Mouse (Mus musculus): ENCODE measurements around the gene Fam163a. TPM values are rescaled to one million over a fixed set of nuclear protein-coding genes. Genes with fewer than 3 reads are reported as not detected.

The Fam163a gene
- polyA plus RNA-seq, 1 experiment, result 0.02 TPM

DNA sequence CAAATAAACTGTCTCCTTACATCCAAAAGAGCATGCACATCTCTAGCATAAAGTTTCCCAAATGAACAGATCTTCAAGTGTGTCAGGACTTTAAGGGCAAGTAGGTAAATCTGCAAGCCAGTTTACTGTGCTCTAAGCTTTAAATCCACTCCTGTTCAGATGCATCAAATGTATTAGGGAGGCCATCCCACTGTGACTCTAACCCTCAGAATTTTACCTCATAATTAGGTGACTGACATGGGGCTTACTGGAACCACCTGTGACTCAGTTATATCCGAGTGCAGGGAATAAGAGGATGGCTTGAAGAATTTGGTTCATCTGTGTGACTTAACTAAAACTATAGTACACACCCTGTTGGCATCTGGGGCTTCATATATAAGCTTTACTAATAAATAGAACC is 170.2 kb downstream of the Fam163a start:
- H3K4me1 ChIP-seq (ENCODE audit: control insufficient read depth), result peaks cover 34% of the 10 kb centered on the region
- no peaks in the 10 kb centered on the region for H3K27me3 ChIP-seq (ENCODE audit: control insufficient read depth)
- TF ChIP-seq GATA1 (IDR thresholded peaks at IDR 0.05; ENCODE audit: low read length), result no peak
- no peak for TF ChIP-seq TAL1 (IDR thresholded peaks at IDR 0.05; ENCODE audit: low read length)
- H3K4me3 ChIP-seq (replicated peaks), result peak overlapping the region; percentile 100
- H3K36me3 ChIP-seq (ENCODE audit: control insufficient read depth), result peaks cover 54% of the 10 kb centered on the region
- no peaks in the 10 kb centered on the region for H3K9me3 ChIP-seq (ENCODE audit: control insufficient read depth, low read length)

DNA sequence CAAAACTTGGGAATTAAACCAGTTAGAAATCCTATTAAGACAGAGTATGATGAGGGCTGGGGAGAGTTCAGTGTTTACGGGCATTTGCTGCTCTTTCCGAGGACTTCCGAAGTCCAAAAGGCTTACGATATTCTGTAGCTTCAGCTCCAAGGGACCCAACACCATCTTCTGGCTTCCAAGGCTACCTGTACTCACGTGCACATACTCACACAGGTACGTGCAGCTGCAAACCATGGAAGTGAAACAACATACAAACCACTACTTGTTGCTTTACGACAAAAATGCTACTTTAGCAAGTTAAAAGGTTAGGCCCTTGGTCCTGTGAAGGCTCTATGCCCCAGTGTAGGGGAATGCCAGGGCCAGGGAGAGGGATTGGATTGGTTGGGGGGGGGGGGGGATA is 170.9 kb downstream of the Fam163a start:
- Histone ChIP-seq H3K4me1 (ENCODE audit: control insufficient read depth) (peaks cover 26% of the 10 kb centered on the region), H3K36me3 (ENCODE audit: control insufficient read depth) (peaks cover 56% of the 10 kb centered on the region), H3K4me3 (replicated peaks) (peak overlapping the region; percentile 24), H3K27me3 (ENCODE audit: control insufficient read depth) (no peaks in the 10 kb centered on the region), H3K9me3 (ENCODE audit: control insufficient read depth, low read length) (no peaks in the 10 kb centered on the region)
- TF ChIP-seq GATA1 (IDR thresholded peaks at IDR 0.05; ENCODE audit: low read length) (no peak), TAL1 (IDR thresholded peaks at IDR 0.05; ENCODE audit: low read length) (no peak)

DNA sequence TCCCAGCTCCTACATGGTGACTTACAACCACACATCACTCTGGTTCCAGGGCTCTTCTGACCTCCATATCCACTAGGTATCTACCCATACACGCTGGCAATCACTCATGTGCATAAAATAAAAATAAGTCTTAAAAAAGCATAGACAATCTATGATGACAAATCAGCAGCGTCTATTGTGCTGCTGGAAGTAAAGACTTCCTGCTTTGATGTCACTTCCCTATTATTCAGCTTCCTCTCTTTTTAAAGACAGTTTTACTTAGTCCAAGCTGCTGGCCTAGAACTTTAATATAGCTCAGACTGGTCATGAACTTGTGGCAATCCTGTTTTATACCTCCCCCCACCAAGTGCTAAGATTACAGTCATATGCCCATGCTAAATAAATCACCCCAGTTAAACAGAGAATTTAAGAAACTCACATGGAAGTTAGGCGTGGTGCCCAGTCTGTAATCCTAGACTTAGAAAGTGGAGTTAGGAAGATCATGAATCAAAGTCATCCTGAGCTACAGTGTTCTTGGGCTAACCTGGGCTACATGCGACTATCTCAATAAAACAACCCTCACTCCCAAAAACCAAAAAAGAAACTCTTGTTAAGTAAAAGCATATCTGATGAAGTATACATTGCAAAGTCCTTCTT is 176.4 kb downstream of the Fam163a start:
- no peak overlapping the region for H3K4me3 ChIP-seq (replicated peaks)

DNA sequence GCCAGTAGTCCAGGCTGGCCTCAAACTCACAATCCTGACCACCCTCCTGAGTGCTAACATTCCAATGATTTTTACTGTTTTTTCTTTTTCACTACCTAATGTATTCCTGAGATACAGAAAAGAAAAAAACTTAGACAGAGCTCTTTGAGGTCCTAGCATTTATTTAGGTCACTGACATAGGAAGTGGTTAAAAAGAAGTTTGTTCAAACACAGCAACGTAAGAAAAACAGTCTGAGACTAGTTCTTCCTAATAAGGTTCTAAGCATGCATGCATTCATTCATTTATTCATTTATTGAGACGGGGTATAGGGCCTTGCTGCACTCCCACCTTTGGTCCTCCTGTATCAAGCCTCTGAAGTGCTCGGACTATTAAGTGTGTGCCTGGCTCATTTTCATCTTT is 177.0 kb downstream of the Fam163a start:
- H3K4me3 ChIP-seq (replicated peaks), result no peak overlapping the region

More for the DNA sequence above, 176.4 kb downstream of the Fam163a start:
- Histone ChIP-seq H3K27me3 (ENCODE audit: control insufficient read depth) (no peaks in the 10 kb centered on the region), H3K9me3 (ENCODE audit: control insufficient read depth, low read length) (no peaks in the 10 kb centered on the region), H3K36me3 (ENCODE audit: control insufficient read depth) (peaks cover 91% of the 10 kb centered on the region), H3K4me1 (ENCODE audit: control insufficient read depth) (peaks cover 2% of the 10 kb centered on the region)
- TF ChIP-seq TAL1 (IDR thresholded peaks at IDR 0.05; ENCODE audit: low read length), result no peak
- no peak for TF ChIP-seq GATA1 (IDR thresholded peaks at IDR 0.05; ENCODE audit: low read length)

More for the DNA sequence above, 177.0 kb downstream of the Fam163a start:
- TF ChIP-seq TAL1 (IDR thresholded peaks at IDR 0.05; ENCODE audit: low read length) (no peak), GATA1 (IDR thresholded peaks at IDR 0.05; ENCODE audit: low read length) (no peak)
- H3K36me3 ChIP-seq (ENCODE audit: control insufficient read depth), result peaks cover 88% of the 10 kb centered on the region
- no peaks in the 10 kb centered on the region for H3K27me3 ChIP-seq (ENCODE audit: control insufficient read depth)
- no peaks in the 10 kb centered on the region for H3K4me1 ChIP-seq (ENCODE audit: control insufficient read depth)
- H3K9me3 ChIP-seq (ENCODE audit: control insufficient read depth, low read length), result no peaks in the 10 kb centered on the region

Other genes with a start within 250 kb of the Fam163a start
- gene Cep350, start 231.8 kb downstream of the Fam163a start, polyA plus RNA-seq (2012), result 0.15 and 0.38 TPM in 2 replicates
- gene Tor1aip2, start 169.6 kb downstream of the Fam163a start, polyA plus RNA-seq (2012), result 1.4 and 1.8 TPM in 2 replicates
- gene Tor1aip1, start 168.5 kb downstream of the Fam163a start, polyA plus RNA-seq (2012), result 2.6 and 3.1 TPM in 2 replicates
- gene Tdrd5, start 98.6 kb upstream of the Fam163a start, polyA plus RNA-seq (2012), result 0.01 TPM in 1 of 2 replicates, not detected in the other
- not detected in 2 replicates for gene Nphs2, start 105.7 kb upstream of the Fam163a start, polyA plus RNA-seq (2012)
- gene Gm2000, start 161.0 kb upstream of the Fam163a start, polyA plus RNA-seq (2012), result 79.9 and 182 TPM in 2 replicates
- gene Axdnd1, start 216.1 kb upstream of the Fam163a start, polyA plus RNA-seq (2012), result not detected in 2 replicates

All from erythroblast, embryonic 14.5 days (primary cell).